Mouse (Mus musculus) R1 (cell line): ENCODE data around the gene Scimp.

Experiments used
- DNase-seq: peaks from one replicate; pipeline ENCODE4 v3.0.0-alpha.2; 2018; ENCODE audit warnings: low read depth, low spot score

Scimp gene

GRCm38 (mm10) chr11:70811471-70812240, 730 bp downstream of the Scimp start:
- no peak for DNase-seq

GRCm38 (mm10) chr11:70811041-70811440, 1.3 kb downstream of the Scimp start:
- no peak for DNase-seq

- DNase-seq = no peak
These were observed 3.4 kb downstream of the Scimp start for GRCm38 (mm10) chr11:70809011-70809410.

GRCm38 (mm10) chr11:70808101-70808500, 4.3 kb downstream of the Scimp start:
- DNase-seq = no peak

DNA sequence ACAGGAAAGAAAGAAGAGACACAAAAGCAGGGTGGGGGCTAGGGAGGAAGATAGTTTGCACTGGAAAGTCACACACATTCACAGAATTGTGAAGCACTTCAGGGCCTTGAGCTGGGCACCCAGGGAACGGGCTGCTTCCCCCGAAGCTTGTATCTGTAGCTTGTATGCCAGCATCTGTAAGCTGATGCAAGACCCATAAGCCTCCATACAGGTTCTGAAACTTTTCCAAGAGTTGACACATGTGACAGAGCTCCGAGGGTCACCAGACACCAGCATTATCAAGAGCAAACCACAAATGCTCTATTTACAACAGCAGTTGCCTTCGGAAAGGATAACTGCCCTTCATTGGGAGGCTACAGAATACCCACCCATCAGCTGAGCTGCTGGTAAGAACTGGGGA, 4.8 kb downstream of the Scimp start:
- DNase-seq = no peak

- no peak for DNase-seq
These were observed 5.7 kb downstream of the Scimp start for GRCm38 (mm10) chr11:70806697-70807096.

GRCm38 (mm10) chr11:70805641-70806175, 6.7 kb downstream of the Scimp start:
- no peak for DNase-seq

- no peak for DNase-seq
These were observed 8.0 kb downstream of the Scimp start for GRCm38 (mm10) chr11:70804395-70804794.

- DNase-seq = no peak
These were observed 8.6 kb downstream of the Scimp start for GRCm38 (mm10) chr11:70803711-70804200.

GRCm38 (mm10) chr11:70802865-70803261, 9.5 kb downstream of the Scimp start:
- no peak for DNase-seq

- DNase-seq = peak; percentile 49
These were observed 10.1 kb downstream of the Scimp start for GRCm38 (mm10) chr11:70802208-70802864.

GRCm38 (mm10) chr11:70792409-70792808, 20.0 kb downstream of the Scimp start:
- DNase-seq = no peak

DNA sequence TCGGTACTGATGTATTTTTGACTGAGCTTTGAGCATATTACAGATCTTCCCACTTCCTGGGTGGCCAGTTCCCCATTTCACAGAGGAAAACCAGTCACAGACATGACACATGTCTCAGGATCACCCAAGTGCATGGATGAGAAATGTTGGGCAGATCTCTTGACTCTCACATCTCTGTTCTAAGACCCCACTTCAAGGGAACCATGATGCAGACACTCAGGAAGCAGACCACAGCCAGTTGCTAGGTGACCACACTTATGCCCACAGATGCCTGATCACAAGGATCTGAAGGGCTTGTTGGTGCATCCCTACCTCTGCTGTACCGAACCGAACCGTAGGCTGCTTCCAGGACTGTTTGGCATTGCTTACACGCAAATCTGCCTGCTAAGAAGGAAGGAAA, 20.7 kb downstream of the Scimp start:
- DNase-seq = no peak

DNA sequence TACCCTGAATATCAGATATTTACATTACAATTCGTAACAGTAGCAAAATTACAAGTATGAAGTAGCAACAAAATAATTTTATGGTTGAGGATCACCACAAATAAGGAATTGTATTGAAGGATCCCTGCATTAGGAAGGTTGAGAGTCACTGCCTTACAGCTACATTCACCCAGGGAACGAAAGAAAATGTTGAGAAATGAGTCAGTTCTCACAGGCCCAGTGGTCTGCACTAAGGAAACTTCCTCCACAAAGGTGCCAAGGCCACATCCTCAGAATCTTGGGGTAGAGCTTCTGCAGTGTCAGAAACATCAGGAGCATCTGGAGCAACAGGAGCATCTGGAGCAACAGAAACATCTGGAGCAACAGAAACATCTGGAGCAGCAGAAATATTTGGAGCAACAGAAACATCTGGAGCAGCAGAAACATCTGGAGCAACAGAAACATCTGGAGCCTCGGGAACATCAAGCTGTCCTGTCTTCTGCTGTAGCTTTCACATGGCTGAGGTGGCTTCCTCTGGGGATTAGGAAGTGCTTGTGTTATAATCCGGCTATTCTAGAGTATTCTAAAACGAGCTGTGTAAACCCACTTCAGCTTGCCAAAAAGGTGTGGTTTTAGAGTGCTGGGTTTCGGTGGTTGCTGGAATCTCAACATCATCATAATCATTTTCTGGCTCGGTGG, 21.4 kb downstream of the Scimp start:
- no peak for DNase-seq

- DNase-seq = no peak
These were observed 22.0 kb downstream of the Scimp start for GRCm38 (mm10) chr11:70790426-70790825.

DNA sequence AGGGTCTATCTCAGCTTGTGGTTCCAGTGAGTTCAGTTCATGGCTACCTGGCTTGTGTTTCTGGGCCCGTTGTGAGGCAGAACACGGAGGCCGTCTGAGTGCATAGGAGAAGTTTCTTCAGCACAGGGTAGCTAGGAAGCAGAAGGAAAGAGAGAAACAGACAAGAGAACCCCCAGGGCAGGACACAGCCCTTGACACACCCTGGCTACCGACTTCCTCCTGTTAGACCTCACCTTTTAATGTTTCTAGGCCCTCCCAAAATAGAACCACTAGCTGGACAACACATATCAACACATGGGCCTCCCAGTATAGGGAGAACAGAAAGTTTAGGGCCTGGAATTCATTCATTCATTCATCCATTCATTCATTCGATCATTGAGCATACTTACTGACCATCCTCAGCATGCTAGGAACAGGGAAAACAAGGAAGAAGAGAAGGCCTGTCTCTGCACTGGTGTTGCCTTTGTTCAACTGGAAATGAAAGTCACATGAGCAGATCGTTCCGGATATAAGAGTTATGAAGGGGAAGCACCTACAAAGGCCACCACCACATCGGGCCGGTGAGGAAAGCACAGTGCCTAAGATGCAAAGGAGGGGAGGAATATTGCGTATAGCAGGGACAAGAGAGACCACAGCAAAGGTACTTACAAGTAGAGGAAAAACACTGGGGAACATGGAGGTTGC, 23.3 kb downstream of the Scimp start:
- no peak for DNase-seq

GRCm38 (mm10) chr11:70787052-70787451, 25.3 kb downstream of the Scimp start:
- DNase-seq = no peak

GRCm38 (mm10) chr11:70785908-70786307, 26.5 kb downstream of the Scimp start:
- no peak for DNase-seq

DNA sequence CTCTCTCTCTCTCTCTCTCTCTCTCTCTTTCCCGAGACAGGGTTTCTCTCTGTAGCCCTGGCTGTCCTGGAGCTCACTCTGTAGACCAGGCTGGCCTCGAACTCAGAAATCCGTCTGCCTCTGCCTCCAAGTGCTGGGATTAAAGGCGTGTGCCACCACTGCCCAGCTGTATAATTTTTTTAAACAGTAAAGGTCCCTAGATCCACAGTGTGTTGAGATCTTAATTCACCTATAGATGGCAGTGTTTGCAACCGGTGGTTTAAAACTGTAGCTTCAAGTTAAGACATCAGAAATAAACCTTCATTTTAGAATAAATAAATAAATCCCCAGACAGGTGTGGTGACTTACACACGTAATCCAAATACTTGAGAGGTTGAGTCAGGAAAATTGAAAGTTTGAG, 34.3 kb downstream of the Scimp start:
- DNase-seq = peak; percentile 49

DNA sequence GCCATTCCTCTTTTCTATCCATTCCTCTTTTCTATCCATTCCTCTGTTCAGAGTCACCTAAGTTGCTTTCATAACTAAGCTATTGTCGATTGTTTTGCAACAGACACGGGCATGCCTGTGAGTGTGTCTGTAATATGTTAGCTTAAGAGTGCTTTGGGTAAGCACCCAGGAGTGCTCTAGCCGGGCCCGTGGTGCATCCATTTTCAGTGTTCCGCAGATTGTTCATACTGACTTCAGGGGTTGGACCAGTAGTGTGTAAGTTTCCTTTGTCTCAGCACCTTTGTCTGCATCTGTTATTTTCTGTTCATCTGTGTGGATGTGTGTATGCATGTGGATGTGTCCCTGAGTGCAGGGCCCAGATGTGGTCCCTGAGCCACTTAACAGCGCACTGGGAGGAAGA, 34.8 kb downstream of the Scimp start:
- no peak for DNase-seq

- peak; percentile 85 for DNase-seq
These were observed 35.4 kb downstream of the Scimp start for GRCm38 (mm10) chr11:70776830-70777571.
